Mouse (Mus musculus): ENCODE data around the gene Grid1.

The Grid1 gene

DNA sequence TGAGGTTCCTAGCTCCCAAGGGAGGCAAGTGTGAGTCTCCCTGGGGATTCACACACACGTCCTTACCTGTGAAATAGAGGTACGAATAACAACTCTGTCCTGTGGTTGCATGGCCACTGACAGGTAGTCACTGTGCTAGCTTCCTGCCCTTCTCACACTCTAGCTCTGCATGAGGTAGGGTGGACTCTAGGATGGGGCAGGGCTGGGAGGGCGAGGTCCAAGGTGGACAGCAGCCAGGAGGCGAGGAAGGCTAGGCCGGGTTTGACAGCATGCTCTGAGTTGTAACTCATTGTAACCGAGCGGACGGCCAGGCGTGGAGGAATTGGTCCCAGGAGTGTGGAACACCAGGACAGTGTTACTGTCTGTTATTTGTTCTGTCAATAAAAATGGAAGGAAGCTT is 101.4 kb downstream of the Grid1 start:
- DNase-seq = no peak

DNA sequence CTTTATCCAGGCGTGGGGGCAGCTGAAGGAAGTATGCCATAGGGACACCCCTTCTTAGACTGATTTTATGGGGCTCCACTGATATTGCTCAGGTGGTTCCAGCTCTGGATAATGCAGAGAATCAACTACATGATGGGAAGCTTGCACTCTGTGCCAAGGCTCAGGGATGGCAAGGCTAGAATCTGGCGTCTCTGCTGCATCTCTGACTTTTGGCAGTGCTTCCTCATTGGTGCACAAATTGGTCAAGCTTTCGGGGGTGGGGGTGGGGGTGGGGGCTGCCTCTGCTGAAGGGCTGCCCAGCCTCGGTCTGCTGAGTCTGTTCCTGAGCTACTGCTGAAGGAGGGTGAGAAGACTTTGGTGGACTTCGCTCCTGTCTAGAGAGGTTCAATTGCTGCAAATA is 105.1 kb downstream of the Grid1 start:
- DNase-seq = no peak

DNA sequence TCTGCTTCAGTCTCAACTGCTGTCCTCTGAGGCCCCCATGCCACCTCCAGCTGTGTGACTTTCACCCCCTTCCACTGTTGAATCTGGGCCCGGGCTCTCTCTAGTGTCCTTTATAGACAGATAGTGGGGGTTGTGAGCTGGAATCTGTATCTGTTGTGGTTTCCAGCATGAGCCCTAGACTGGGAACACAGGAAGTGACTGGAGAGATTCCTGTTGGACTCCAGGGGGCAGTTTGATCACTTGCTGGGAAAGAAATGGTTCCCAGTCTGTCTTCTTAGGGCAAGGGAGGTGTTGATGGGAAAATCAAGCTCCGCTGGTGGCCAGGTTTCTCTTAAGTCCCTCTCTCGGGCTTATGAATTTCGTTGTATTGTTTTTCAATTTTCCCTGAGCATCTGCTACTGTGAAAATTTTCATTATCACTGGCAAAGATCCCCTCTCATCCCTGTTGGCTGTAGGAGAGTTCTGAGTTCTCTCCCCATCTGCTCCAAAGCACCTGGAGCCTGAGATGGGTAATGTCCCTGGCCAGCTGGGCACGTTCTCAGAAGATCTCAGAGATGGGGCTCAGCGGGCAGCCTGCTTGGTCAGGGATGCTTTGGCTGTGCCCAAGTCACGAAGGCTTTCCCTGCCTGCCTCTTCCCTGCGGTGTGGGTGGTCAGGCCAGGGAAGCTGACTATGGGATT is 110.3 kb downstream of the Grid1 start:
- peak; percentile 53 for DNase-seq

DNA sequence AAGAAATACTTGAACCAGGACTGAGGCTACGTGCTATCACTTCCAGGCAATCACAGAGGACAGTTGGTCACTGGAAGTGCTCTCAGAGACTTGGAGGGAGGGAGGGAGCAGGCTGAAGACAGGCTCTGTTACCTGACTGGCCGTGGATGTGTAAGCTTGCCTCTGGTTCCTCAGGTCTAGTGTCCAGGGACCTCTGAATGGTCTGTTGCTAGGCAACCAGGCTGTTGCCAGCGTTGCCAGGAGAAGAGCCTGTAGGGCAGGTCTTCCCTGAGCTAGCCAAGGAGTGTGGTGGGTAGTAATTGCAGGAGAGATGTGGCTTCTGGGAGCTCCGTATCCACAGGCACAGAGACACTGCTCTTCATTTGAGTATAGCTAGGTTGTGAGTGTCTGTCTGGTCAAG is 113.3 kb downstream of the Grid1 start:
- DNase-seq = no peak

DNA sequence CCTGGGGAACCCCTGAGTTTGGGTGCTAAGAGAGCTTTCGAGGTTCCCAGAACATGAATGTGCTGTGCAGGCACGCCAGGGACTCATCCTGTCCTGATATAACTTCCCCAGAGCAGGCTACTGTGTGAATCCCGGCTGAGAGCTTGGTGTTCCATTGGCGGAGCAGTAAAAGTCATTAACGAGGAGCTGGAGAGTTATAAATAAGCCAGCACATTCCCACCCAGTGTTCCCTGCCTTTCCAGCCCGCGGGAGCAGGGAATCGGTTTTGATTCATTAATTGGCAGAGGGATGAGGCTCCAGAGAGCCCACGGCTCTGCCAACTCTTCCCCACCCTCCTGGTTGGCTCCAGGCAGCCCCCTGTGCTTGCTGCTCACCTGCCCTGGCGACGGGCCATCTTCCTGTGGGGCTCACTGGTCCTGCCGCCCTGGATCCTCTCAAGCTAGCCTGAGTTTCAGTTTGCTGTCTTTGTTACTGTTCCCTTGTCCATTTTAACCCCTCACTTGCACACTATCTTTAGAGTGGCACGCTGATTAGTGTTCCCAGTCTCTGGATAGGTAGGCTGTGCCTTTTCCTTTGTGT is 116.4 kb downstream of the Grid1 start:
- no peak for DNase-seq

DNA sequence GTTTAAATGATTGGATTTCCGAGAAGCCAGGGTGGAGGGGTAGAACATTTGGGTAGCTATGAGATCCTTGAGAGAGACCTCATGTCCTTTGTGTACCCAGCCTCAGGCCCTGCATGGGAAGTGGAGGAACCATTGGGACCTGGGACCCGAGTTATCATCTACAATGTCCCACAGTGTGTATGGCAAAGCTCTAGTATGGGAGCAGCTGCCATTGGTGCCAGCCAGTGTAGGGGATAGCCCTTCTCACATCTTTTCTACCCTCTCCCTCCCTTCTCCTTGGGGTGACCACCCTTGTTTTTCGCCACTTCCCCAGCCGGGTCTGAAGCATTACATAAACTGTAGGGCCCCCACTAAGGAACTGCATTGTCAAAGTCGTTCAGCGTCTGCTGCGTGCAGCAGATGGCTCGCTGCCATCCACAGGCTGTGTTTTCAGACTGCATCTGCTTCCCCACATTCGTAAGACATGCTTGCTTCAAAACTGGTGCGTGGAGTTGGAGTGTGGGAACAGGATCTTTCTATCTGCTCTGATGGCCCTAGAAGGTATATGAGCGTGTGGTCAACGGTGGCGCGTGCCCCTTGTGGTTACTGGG is 124.6 kb downstream of the Grid1 start:
- no peak for DNase-seq

DNA sequence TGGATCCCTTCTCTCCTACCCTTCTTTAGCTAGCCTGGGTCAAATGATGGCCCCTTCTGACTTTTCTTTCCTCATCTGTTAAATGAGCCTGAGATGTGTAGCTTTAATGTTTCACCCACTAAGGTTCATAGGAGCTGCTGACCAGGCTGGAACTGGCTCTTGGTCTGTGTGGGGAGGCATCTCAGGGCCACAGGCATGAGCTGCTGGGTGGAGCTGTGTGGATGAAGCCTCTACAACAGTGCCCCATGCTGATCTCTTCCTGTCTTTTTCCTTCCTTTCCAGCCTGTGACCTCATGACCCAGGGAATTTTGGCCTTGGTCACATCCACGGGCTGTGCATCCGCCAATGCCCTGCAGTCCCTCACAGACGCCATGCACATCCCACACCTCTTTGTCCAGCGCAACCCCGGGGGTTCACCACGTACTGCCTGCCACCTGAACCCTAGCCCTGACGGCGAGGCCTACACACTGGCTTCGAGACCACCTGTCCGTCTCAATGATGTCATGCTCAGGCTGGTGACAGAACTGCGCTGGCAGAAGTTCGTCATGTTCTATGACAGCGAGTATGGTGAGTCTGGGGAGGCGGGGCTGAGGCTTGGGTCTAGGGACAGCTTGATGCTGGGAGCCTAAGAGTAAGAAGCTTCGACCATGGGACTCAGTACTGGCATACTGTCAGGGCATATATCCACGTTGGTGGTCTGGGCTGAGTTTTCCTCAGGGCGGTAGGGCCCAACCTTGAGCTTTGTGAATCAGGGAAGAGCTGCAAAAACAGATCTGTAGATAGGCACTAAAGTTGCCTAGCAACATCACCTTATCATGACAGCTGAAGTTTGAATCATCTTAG is 125.8 kb downstream of the Grid1 start:
- DNase-seq = no peak

DNA sequence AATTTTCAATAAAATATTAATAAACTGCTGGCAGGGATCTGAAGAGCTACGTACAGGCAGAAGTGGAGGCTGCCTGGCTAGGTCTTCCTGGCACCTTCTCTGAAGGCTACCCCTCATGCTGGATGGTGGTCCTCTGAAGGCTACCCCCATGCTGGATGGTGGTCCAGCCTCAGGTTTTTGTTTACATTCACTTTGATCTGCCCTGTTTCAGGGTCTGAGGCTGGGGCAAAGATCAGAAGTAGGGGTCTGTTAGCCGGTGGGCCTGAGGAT is 126.3 kb downstream of the Grid1 start:
- DNase-seq = no peak

DNA sequence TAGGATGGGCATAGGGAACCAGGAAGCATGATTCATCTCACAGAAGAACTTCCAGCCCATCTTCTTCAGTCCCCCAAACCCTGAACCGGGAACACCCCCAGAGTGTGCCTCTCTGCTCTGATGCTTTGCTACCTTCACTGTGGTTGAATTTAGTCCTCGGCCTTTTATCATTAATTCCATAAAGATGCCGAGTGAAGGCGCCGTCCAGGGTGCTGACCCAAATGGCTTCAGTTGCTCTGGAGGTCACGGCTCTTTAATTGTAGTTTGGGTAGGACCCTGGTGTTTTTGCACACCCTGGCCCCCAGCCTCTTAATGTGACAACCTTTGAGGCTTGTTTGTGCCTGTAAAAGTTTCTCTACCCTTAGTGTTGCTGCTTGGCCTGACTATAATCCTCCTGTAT is 128.3 kb downstream of the Grid1 start:
- no peak for DNase-seq

DNA sequence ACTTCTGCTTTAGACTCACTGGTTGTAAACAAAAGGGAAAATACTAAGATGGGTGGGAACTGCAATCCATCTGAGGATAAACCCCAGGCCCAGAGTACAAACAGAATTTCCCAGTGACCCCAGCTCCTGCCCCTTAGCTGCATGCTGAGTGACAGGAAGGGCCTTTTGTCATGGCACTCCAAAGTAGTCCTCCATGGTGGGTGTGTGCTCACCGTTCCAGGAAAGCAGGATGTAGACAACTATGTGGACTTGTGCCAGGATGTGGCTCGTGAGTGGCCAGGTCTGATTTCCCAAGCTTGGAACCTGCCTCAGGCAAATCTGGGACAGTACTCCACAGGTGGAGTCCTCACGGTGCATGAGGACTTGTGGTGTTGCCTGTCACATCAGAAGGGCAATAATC is 132.4 kb downstream of the Grid1 start:
- no peak for DNase-seq

DNA sequence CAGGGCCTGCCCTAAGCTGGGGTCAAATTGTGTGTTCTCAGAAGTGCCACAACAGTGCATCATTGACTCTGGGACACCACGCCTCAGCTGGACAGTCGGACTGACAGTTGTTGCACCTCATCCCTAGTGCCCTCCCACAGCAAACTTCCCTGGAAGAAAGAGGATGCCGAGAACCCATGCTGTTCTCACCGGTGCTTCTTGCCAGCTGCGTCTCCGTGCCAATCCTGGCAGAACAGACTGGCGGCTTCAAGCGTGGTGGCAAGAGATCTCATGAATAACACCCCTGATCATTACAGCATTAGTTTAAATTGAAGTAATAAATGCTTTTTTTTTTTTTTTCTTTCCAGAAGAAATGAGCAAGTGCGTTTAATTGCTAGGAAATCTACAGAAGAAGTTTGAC is 133.7 kb downstream of the Grid1 start:
- DNase-seq = no peak

DNA sequence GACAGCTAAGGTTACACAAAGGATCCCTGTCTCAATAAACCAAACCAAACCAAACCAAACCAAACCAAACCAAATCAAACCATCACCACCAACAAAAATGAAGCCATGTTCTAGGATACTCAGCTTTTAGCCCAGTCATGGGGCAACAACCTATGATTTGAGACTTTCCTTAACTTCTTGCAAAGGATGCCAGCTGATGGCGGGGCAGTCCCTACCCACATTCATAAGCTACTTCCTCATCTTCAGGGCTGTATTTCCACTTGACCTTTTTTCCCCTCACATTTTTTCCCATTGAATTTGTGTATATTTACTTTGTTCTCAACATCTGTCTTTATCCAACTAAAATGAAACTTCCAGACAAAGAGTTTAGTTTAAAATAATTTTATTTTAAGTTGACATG is 135.8 kb downstream of the Grid1 start:
- no peak for DNase-seq

DNA sequence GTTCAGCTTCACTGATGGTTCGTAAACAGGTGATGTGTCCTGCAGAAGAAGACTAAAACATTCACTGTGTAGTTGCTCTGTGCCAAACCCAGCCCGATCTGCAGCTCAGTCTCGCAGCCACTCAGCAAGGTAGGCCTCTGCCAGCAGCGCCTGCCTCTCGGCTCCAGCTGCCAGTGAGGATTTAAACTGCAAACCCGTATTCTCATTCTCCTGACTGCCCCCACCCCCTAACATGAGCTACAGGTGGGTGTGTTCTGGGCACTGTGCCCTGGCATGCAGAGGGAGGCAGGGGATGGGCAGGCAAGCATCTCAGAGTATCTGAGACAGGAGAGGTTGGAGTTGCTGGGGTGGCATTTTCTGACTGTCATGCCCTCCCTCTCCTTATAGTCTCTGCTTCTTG is 140.3 kb downstream of the Grid1 start:
- no peak for DNase-seq

DNA sequence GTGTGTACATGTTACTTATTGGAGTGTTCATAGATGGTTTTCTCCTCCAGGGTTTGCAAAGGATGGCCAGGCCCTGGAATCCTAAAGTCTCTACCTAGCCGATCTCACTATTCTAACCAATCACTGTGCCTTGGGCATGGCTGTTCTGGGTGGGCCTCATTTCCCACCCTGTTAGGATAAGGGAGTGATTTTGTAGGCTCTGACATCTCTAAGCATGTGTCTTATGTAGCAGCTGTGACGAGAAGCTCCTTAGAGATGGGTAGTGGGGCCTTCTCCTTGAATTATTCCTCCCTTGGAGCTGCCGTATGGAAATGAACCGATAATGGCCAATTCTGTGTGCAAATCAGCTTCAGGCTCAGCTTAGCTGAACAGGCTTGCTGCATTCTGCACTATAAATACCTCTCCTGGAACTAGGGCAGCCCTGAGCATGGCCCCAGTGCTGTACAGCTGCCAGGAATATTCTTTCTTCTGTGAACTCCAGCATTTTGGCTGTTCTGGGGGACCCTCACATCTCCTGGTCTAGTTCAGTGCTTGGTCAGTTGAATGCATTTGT is 143.8 kb downstream of the Grid1 start:
- DNase-seq = no peak

DNA sequence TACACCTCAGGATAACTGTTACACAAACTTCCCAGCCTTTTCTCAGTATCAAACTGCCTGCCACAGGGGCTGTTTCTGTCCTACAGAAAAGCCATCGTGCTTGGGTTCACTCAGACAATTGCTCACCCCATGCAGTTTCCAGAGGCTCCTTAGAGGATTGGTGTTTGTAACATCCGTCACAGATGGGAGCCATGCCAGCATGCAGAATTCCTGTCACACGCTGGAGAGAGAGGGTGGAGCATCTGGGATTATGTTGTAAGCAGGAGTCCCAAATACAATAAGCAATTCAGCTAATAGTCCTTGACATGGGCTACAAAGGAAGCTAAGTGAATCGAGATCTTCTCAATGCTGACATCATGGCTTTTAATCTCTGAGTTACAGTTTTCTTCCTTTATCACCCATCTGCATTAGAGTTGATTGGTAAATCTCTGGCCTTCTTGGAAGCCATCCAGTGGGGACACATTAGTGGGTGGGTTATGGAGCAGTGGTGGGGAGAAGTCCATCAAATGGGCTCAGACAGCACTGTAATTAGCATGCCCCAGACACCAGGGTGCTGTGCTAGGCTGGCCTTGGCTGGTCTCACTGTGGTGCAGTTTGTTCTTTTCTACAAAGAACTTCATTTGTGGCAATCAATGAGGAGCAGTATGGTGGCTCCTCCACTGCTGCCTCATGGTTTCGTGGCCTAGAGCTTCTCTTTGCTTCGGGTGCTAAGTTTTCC is 149.4 kb downstream of the Grid1 start:
- no peak for DNase-seq

DNA sequence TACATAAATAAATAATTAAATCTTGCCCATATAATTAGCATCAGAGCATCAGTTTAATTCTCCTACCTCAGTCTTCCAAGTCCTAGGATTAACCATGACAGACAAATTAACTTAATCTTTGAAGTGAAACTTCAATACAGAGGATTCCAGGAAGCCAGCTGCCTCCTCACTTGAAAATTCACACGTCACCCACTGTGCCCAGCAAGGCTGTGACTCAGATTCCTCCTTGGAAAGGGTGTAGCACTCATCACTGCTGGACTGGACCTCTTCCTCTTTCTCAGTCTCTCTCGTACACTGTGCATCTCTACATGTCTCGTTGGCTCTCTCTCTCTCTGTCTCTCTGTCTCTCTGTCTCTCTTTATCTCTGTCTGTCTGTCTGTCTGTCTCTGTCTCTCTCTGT is 153.0 kb downstream of the Grid1 start:
- no peak for DNase-seq

DNA sequence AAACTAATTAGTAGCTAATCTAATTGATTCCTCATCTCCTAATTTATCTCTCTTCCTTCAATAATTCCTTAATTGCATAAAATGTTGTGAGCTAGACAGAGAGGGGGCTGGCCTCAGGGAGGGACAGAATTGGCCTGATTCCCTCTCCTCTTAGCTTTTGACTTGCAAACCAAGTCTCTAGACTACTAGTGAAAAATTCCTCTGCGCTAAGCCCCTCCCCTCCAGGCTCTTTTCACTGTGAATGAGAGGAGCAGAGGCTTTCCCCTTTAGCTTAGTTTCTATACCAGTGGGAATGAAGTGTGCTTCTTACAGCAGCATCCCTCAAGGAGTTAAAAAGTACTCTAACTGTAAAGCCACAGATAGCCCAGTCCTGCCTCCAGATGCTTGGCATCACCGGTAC is 160.8 kb downstream of the Grid1 start:
- no peak for DNase-seq

DNA sequence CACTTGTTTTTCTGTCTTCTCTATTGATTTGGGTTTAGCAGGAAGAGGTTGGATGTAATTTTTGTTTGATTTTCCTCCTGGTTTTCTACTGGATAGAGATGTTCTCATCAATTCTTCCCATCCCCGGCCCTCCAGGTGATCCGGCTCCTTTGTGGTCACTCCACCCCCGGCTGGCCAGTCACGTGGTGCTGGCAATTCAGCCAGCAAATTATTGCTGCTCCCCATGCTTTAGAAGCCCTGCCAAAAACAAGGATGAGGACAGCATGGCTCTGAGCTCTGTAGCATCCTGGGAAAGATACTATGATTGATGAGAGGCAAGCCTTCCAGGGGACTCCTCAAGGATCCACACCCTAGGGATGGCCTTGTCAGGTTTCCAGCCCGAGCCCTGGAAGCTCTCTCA is 169.2 kb downstream of the Grid1 start:
- no peak for DNase-seq

DNA sequence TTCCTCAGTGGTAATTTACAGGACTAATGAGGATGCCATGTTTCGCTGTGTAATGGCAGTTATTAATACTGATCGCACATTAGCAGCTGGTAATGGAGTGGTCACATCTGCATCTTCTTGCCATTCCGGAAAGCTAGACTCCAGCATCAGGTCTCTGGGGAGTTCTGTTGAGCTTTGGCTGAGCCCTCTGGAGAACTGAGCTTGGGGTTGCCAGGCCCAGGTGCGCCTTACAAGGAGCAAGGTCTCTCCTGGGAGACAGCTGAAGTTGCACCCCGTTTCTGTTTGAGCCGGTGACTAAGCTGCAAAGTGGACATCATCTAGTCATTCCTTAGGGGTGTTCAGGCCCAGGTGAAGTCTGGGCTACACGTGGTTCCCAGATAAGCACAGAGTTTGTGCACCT is 186.8 kb downstream of the Grid1 start:
- no peak for DNase-seq

DNA sequence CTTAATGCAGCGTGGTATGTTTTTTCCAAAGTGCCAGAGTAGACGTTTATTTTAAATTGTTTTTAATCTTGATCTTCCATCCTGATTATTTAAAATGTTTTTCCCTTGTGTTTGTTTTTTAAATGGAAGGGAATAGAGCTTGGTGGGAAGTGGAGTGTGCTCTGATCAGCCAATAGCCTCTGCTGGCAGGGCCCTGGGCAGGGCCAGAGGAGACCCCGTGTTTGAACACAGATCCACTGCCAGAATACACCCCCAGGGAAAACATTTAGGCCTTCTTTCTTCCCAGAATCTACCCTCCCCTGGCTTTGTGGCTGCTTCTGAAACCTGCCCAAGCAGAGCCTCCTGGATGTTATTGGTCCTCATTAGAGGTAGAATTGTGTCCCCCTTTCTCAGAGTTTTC is 188.8 kb downstream of the Grid1 start:
- DNase-seq = no peak

DNA sequence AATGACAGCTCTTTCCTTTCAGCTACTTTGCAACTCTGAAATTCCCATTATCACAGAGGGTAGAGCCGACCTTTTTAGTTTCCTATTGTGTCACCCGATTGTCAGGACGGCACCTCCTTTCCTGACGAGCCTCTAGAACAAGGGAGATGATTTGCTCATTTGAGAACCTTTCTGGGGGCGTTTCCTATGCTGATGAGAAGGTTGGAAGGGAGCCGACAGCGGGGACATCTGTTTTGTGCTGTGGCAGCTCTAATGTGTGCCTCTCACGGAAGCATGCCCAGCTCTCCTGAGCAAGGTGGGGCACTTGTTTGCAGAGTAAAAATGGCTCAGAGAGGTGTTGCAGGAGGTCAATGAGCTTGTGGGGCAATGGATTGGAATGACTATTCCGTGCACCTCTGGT is 189.2 kb downstream of the Grid1 start:
- no peak for DNase-seq

DNA sequence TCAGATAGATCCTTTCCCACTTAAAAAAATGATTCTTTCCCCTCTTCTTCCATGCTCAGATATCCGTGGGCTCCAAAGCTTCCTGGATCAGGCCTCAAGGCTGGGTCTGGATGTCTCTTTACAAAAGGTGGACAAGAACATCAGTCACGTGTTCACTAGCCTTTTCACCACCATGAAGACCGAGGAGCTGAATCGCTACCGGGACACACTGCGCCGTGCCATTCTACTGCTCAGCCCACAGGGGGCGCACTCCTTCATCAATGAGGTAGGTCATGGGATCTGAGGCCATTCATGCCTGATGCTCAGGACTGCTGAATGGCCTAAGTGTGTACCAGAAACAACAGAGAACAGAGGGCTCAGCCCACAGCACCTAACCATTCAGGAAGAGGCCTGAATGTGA is 206.8 kb downstream of the Grid1 start:
- no peak for DNase-seq

DNA sequence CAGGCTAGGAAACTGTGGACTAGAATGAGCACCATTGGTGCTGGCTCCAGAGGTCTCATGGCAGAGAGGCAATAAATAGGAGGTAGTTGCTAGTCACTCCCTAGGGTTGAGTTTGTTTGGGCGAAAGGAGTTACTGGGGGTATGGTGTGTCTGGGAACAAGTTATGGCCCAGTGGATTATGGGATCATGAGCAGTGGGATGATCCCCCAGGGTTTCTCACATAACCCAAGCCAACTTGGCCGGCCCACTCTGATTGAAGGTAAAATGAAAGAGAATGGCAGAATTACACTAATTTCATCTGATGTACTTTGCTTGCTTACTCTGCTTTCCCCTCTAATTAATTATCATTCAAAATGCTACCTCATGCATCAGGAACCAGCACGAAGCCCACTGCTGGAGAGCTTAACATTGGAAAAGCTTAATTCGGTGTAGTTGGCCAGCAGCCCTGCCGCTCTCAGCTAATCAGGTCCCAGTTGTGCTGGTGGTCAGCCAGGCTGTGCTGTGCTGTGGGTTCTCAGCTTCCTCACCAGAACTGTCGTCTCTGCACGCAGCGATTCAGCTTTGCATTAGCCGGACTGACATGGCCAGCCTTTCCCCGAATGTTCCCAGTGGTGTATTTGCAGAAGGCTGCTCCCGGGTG is 207.7 kb downstream of the Grid1 start:
- DNase-seq = no peak
